Mouse (Mus musculus) embryonic facial prominence, embryonic 13.5 days (tissue): ENCODE measurements around the gene Trnau1ap. TPM values are rescaled to one million over a fixed set of nuclear protein-coding genes. Genes with fewer than 3 reads are reported as not detected.
A peak's percentile ranks its signal among the peaks of the same experiment; 100 is the strongest.
"Not testable (repeated sequence)": the region's sequence is repeated elsewhere in the genome, so short reads cannot be mapped to it uniquely, and the experiment has no call there.

Source experiments
- ATAC-seq: fragments of 200-750 bp; cut with Nextera tagmentation; 2 replicates; pipeline ENCODE4 v1.8.0; 2017; ENCODE audit warnings: low read depth; ENCODE audit not compliant: insufficient number of reproducible peaks, insufficient read depth, low FRiP score, low TSS enrichment
- H3K27ac ChIP-seq: fragments of 300-500 bp; sonication (generic); 2 replicates; pipeline ENCODE4 v1.5.1; 2015; ENCODE audit warnings: moderate library complexity, mild to moderate bottlenecking, inconsistent platforms
- H3K27me3 ChIP-seq: fragments of 300-500 bp; sonication (generic); 2 replicates; pipeline ENCODE4 v1.6.1; 2015; ENCODE audit warnings: mild to moderate bottlenecking, inconsistent platforms
- H3K36me3 ChIP-seq: fragments of 300-500 bp; sonication (generic); 2 replicates; pipeline ENCODE4 v1.6.1; 2015; ENCODE audit warnings: mild to moderate bottlenecking, inconsistent platforms
- H3K4me1 ChIP-seq: fragments of 300-500 bp; sonication (generic); 2 replicates; pipeline ENCODE4 v1.6.1; 2015; ENCODE audit warnings: inconsistent platforms
- H3K4me2 ChIP-seq: fragments of 300-500 bp; sonication (generic); 2 replicates; pipeline ENCODE4 v1.6.1; 2015; ENCODE audit warnings: moderate library complexity, mild to moderate bottlenecking, inconsistent platforms
- H3K4me3 ChIP-seq: fragments of 300-500 bp; sonication (generic); 2 replicates; pipeline ENCODE4 v1.5.1; 2015; ENCODE audit warnings: mild to moderate bottlenecking, inconsistent platforms
- H3K9ac ChIP-seq: fragments of 300-500 bp; sonication (generic); 2 replicates; pipeline ENCODE4 v1.6.1; 2015; ENCODE audit warnings: mild to moderate bottlenecking, inconsistent platforms
- H3K9me3 ChIP-seq: fragments of 300-500 bp; sonication (generic); 2 replicates; pipeline ENCODE4 v1.6.1; 2016; ENCODE audit warnings: inconsistent platforms
- WGBS: fragments of 180-500 bp; shearing (Covaris S2); methylation state at CpG from one replicate; pipeline ENCODE4 v1.1.7; 2015; ENCODE audit warnings: mixed read lengths; 5-methylcytosine and 5-hydroxymethylcytosine counted together
- polyA plus RNA-seq: library from polyadenylated mRNA; unstranded; fragments of >200 nt; fragmentation: Nextera tagmentation; extraction: Ambion mirVana; gene quantifications from 2 replicates; pipeline ENCODE4 v1.2.1, GENCODE M21; 2015

Gene Trnau1ap
- polyA plus RNA-seq, 1 experiment from 2014 or later: 83.1 TPM

GRCm38 (mm10) chr4:132293682-132294240, 35.6 kb downstream of the Trnau1ap start:
- 88% methylated on average over 7 of the region's 7 CpGs for WGBS
- no peaks in the 10 kb centered on the region for H3K9me3 ChIP-seq
- H3K4me3 ChIP-seq: no peak overlapping the region
- H3K4me1 ChIP-seq: no peaks in the 10 kb centered on the region
- peak overlapping the region; percentile 51 for H3K9ac ChIP-seq
- no peak overlapping the region for H3K4me2 ChIP-seq
- no peak overlapping the region for H3K27ac ChIP-seq
- no peaks in the 10 kb centered on the region for H3K27me3 ChIP-seq
- ATAC-seq: no peak
- H3K36me3 ChIP-seq: peaks cover 44% of the 10 kb centered on the region

- no peak overlapping the region for H3K4me2 ChIP-seq
- no peaks in the 10 kb centered on the region for H3K27me3 ChIP-seq
- ATAC-seq: no peak
- no peak overlapping the region for H3K4me3 ChIP-seq
- peaks cover 44% of the 10 kb centered on the region for H3K36me3 ChIP-seq
- no peaks in the 10 kb centered on the region for H3K4me1 ChIP-seq
- no peak overlapping the region for H3K27ac ChIP-seq
- no peaks in the 10 kb centered on the region for H3K9me3 ChIP-seq
- H3K9ac ChIP-seq: no peak overlapping the region
- 46% methylated on average over 4 of the region's 4 CpGs for WGBS
These were observed 36.4 kb downstream of the Trnau1ap start for GRCm38 (mm10) chr4:132292988-132293387.

- no peaks in the 10 kb centered on the region for H3K9me3 ChIP-seq
- ATAC-seq: peak; percentile 48; the same call in 1 of the 2 replicates
- 75% methylated on average over 12 of the region's 12 CpGs for WGBS
These were observed 37.6 kb downstream of the Trnau1ap start for GRCm38 (mm10) chr4:132291624-132292335.

GRCm38 (mm10) chr4:132291056-132291455, 38.3 kb downstream of the Trnau1ap start:
- H3K9ac ChIP-seq: no peak overlapping the region
- WGBS: 95% methylated on average over 4 of the region's 4 CpGs
- H3K4me1 ChIP-seq: no peaks in the 10 kb centered on the region
- H3K4me2 ChIP-seq: no peak overlapping the region
- no peak overlapping the region for H3K27ac ChIP-seq
- no peak overlapping the region for H3K4me3 ChIP-seq
- ATAC-seq: no peak
- peaks cover 56% of the 10 kb centered on the region for H3K36me3 ChIP-seq
- H3K27me3 ChIP-seq: no peaks in the 10 kb centered on the region
- H3K9me3 ChIP-seq: no peaks in the 10 kb centered on the region

More at GRCm38 (mm10) chr4:132291624-132292335, 37.6 kb downstream of the Trnau1ap start:
- H3K36me3 ChIP-seq: peaks cover 48% of the 10 kb centered on the region
- no peak overlapping the region for H3K9ac ChIP-seq
- no peaks in the 10 kb centered on the region for H3K4me1 ChIP-seq
- H3K4me3 ChIP-seq: no peak overlapping the region
- H3K27ac ChIP-seq: no peak overlapping the region
- H3K27me3 ChIP-seq: no peaks in the 10 kb centered on the region
- H3K4me2 ChIP-seq: no peak overlapping the region

GRCm38 (mm10) chr4:132288840-132289239, 40.5 kb downstream of the Trnau1ap start:
- H3K36me3 ChIP-seq: peaks cover 67% of the 10 kb centered on the region
- WGBS: 85% methylated on average over 3 of the region's 5 CpGs
- H3K27me3 ChIP-seq, H3K4me2 ChIP-seq, H3K9me3 ChIP-seq, H3K4me3 ChIP-seq, ATAC-seq, H3K4me1 ChIP-seq, H3K27ac ChIP-seq: not testable (repeated sequence)
- 0 out of 2 replicates have a peak overlapping the region, but pooled peaks have one; percentile 16 for H3K9ac ChIP-seq

- WGBS: 90% methylated on average over 3 of the region's 3 CpGs
- no peaks in the 10 kb centered on the region for H3K27me3 ChIP-seq
- peaks cover 15% of the 10 kb centered on the region for H3K4me1 ChIP-seq
- no peaks in the 10 kb centered on the region for H3K9me3 ChIP-seq
- no peak for ATAC-seq
- peaks cover 3% of the 10 kb centered on the region; the same call in 1 of the 2 replicates for H3K36me3 ChIP-seq
- peak overlapping the region; percentile 22; the same call in 1 of the 2 replicates for H3K9ac ChIP-seq
- no peak overlapping the region for H3K27ac ChIP-seq
- no peak overlapping the region for H3K4me3 ChIP-seq
- H3K4me2 ChIP-seq: peak overlapping the region; percentile 9; the same call in 1 of the 2 replicates
These were observed 53.4 kb downstream of the Trnau1ap start for GRCm38 (mm10) chr4:132275949-132276348.

GRCm38 (mm10) chr4:132274156-132274862, 55.0 kb downstream of the Trnau1ap start, which contains the start of gene Taf12:
TSS of gene Taf12 (plus strand) at chr4:132274375.
- Histone ChIP-seq H3K36me3 (no peaks in the 10 kb centered on the region), H3K4me2 (peak within 1 kb of the TSS; percentile 87), H3K4me1 (peaks cover 19% of the 10 kb centered on the region), H3K4me3 (peak within 1 kb of the TSS; percentile 87), H3K27ac (peak within 1 kb of the TSS; percentile 94), H3K9ac (peak within 1 kb of the TSS; percentile 91), H3K27me3 (no peaks in the 10 kb centered on the region), H3K9me3 (no peaks in the 10 kb centered on the region)
- WGBS: under 1% methylated on average over 48 of the region's 48 CpGs
- ATAC-seq: peak; percentile 88

- Histone ChIP-seq H3K4me1 (peaks cover 19% of the 10 kb centered on the region), H3K4me3 (peak overlapping the region; percentile 87), H3K36me3 (no peaks in the 10 kb centered on the region), H3K9ac (peak overlapping the region; percentile 91), H3K4me2 (peak overlapping the region; percentile 87), H3K27ac (no peak overlapping the region), H3K27me3 (no peaks in the 10 kb centered on the region), H3K9me3 (no peaks in the 10 kb centered on the region)
- WGBS: 67% methylated on average over 2 of the region's 2 CpGs
- ATAC-seq: no peak
These were observed 56.2 kb downstream of the Trnau1ap start for GRCm38 (mm10) chr4:132273166-132273565.

GRCm38 (mm10) chr4:132269740-132270560, 59.4 kb downstream of the Trnau1ap start:
- H3K4me3 ChIP-seq: peak overlapping the region; percentile 35
- peaks cover 12% of the 10 kb centered on the region for H3K4me1 ChIP-seq
- H3K27ac ChIP-seq: peak overlapping the region; percentile 95
- H3K9me3 ChIP-seq: no peaks in the 10 kb centered on the region
- no peaks in the 10 kb centered on the region for H3K27me3 ChIP-seq
- peak; percentile 74; the same call in 1 of the 2 replicates for ATAC-seq
- H3K36me3 ChIP-seq: no peaks in the 10 kb centered on the region
- under 1% methylated on average over 35 of the region's 35 CpGs for WGBS
- H3K9ac ChIP-seq: peak overlapping the region; percentile 67
- peak overlapping the region; percentile 60 for H3K4me2 ChIP-seq

GRCm38 (mm10) chr4:132268871-132269739, 60.2 kb downstream of the Trnau1ap start:
- no peaks in the 10 kb centered on the region for H3K36me3 ChIP-seq
- WGBS: 8% methylated on average over 6 of the region's 6 CpGs
- no peak overlapping the region for H3K4me3 ChIP-seq
- H3K27me3 ChIP-seq: no peaks in the 10 kb centered on the region
- no peak overlapping the region for H3K9ac ChIP-seq
- peak overlapping the region; percentile 60; the same call in 1 of the 2 replicates for H3K4me2 ChIP-seq
- H3K9me3 ChIP-seq: no peaks in the 10 kb centered on the region
- peak overlapping the region; percentile 95 for H3K27ac ChIP-seq
- ATAC-seq: no peak
- peaks cover 12% of the 10 kb centered on the region for H3K4me1 ChIP-seq
